In the genomic region with DNA sequence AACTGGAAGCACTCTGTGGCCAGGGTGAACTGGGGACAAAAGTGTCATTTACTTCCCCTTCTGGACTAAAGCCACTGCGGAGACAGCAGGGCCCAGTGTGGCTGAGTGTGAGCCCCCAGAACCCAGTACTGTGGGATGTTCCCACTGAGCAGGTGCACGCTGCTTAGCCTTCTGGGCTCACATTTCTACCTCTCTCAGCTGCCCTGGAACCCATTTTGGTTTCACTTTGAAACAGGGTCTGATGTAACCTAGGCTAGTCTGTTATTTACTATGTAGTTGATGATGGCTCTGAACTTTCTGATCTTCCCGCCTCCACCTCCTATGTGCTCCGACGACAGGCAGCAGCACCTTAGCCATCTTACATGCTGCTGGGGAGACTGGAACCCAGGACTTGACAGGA, we compare ENCODE assay signal across 20 mouse cellular contexts. TPM values are rescaled to one million over a fixed set of nuclear protein-coding genes. Genes with fewer than 3 reads are reported as not detected.
A peak's percentile ranks its signal among the peaks of the same experiment; 100 is the strongest.
DNase-seq lines count a peak whose midpoint lies in the region; ATAC-seq and TF ChIP-seq lines count a peak whose summit lies in the region.
"Had no signal": no experiment of that assay in that cellular context is flagged by ENCODE, and none has a peak within 500 bp of the region (broad histone marks: within the 10 kb centered on the region; RNA-seq: fewer than 3 reads in every experiment).

No protein-coding gene starts in this region.

- H3K36me3 ChIP-seq in heart, embryonic 13.5 days: peaks cover 58% of the 10 kb centered on the region
- H3K36me3 ChIP-seq in G1E (replicated peaks): no peaks in the 10 kb centered on the region
- peaks cover 75% of the 10 kb centered on the region for H3K36me3 ChIP-seq in midbrain, embryonic 10.5 days

- H3K4me3 ChIP-seq in heart, embryonic 13.5 days: no peak overlapping the region
- peak overlapping the region; percentile 40; the same call in 1 of the 2 replicates for H3K4me3 ChIP-seq in G1E (ENCODE audit: low read depth, low read length)
- H3K4me3 ChIP-seq in midbrain, embryonic 10.5 days: no peak overlapping the region
- H3K4me3 ChIP-seq: embryonic facial prominence, embryonic 13.5 days; forebrain, embryonic 13.5 days; hindbrain, embryonic 12.5 days had no signal

- WGBS in heart, embryonic 13.5 days: 90% methylated on average over 5 of the region's 5 CpGs
- 94% methylated on average over 5 of the region's 5 CpGs for WGBS in midbrain, embryonic 10.5 days

- no peak overlapping the region for H3K27ac ChIP-seq in heart, embryonic 13.5 days (replicated peaks)
- H3K27ac ChIP-seq in midbrain, embryonic 10.5 days (replicated peaks): no peak overlapping the region
- H3K27ac ChIP-seq: embryonic facial prominence, embryonic 13.5 days; forebrain, embryonic 13.5 days; hindbrain, embryonic 12.5 days had no signal

- TF ChIP-seq CTCF in G1E (IDR thresholded peaks at IDR 0.05; ENCODE audit: low read depth, low read length): no peak

- no peak for DNase-seq in heart, adult 18-20 months
- peak; percentile 47 for DNase-seq in A20 (ENCODE audit: low read depth, low spot score)
- no peak for DNase-seq in G1E (ENCODE audit: low spot score)
- DNase-seq in midbrain, embryonic 10.5 days (ENCODE audit: low spot score): no peak
- DNase-seq: cerebellum, adult 11 months; cerebellum, adult 8-10 months; cerebellum, postnatal 14 days; gastrocnemius, postnatal 10 days; heart, postnatal 10 days; heart, postnatal 4 days had no signal

- no peaks in the 10 kb centered on the region for H3K27me3 ChIP-seq in heart, embryonic 13.5 days (replicated peaks)
- H3K27me3 ChIP-seq in G1E (ENCODE audit: insufficient read depth, low read length): peaks cover 50% of the 10 kb centered on the region
- no peaks in the 10 kb centered on the region for H3K27me3 ChIP-seq in midbrain, embryonic 10.5 days (ENCODE audit: low read depth, poor library complexity, severe bottlenecking)
- H3K27me3 ChIP-seq: embryonic facial prominence, embryonic 13.5 days; forebrain, embryonic 13.5 days; hindbrain, embryonic 12.5 days had no signal

- ATAC-seq in heart, embryonic 13.5 days (ENCODE audit: extremely low read depth, insufficient number of reproducible peaks, low FRiP score, low TSS enrichment): 0 out of 2 replicates have a peak, but pooled peaks have one; percentile 28
- no peak for ATAC-seq in G1E (ENCODE audit: extremely low read depth, insufficient number of reproducible peaks, low FRiP score, poor library complexity, severe bottlenecking)
- ATAC-seq in megakaryocyte progenitor cell, adult 5-6 weeks (replicated peaks; ENCODE audit: poor library complexity): 0 out of 2 replicates have a peak, but pooled peaks have one; percentile 14
- ATAC-seq: forebrain, embryonic 13.5 days; hindbrain, embryonic 16.5 days; inflammation-experienced regulatory T-cells, adult 6 months had no signal

- no peak overlapping the region for H3K9ac ChIP-seq in heart, embryonic 13.5 days
- H3K9ac ChIP-seq: embryonic facial prominence, embryonic 13.5 days; forebrain, embryonic 13.5 days; hindbrain, embryonic 12.5 days had no signal

- no peaks in the 10 kb centered on the region for H3K4me1 ChIP-seq in heart, embryonic 13.5 days
- H3K4me1 ChIP-seq in G1E (ENCODE audit: insufficient read depth, low read depth, low read length): peaks cover 61% of the 10 kb centered on the region
- no peaks in the 10 kb centered on the region for H3K4me1 ChIP-seq in midbrain, embryonic 10.5 days
- H3K4me1 ChIP-seq: embryonic facial prominence, embryonic 13.5 days; forebrain, embryonic 13.5 days; hindbrain, embryonic 12.5 days had no signal

- H3K9me3 ChIP-seq in heart, embryonic 13.5 days: no peaks in the 10 kb centered on the region
- no peaks in the 10 kb centered on the region for H3K9me3 ChIP-seq in G1E (replicated peaks)
- H3K9me3 ChIP-seq in midbrain, embryonic 10.5 days (replicated peaks): no peaks in the 10 kb centered on the region
- H3K9me3 ChIP-seq: embryonic facial prominence, embryonic 13.5 days; forebrain, embryonic 13.5 days; hindbrain, embryonic 12.5 days had no signal

- H3K4me2 ChIP-seq in heart, embryonic 13.5 days: no peak overlapping the region
- H3K4me2 ChIP-seq: embryonic facial prominence, embryonic 13.5 days; forebrain, embryonic 13.5 days; hindbrain, embryonic 12.5 days had no signal

RNA-seq across cellular contexts. Expression of gene Cpt1c, which starts 11.8 kb away (rescaled TPM):
- polyA plus RNA-seq in heart, embryonic 13.5 days (2015; fragmentation: Nextera tagmentation; extraction: Ambion mirVana): 9.8 and 10.3 TPM in 2 replicates
- total RNA-seq in heart, adult 18-20 months (2021): 1 to 10 TPM; 1.8 to 2.0 TPM
- 0.53 and 2.4 TPM in 2 replicates for total RNA-seq in G1E (2014; fragmentation: Nextera tagmentation)
- 0.11 and 0.23 TPM in 2 replicates for total RNA-seq in G1E (2017)
- 0.28 and 0.33 TPM in 2 replicates for polyA plus RNA-seq in G1E (2012)
- 0.42 and 0.54 TPM in 2 replicates for total RNA-seq in megakaryocyte progenitor cell, adult 5-6 weeks (2015)
- 0.25 and 1.6 TPM in 2 replicates for total RNA-seq in megakaryocyte progenitor cell, adult 5-6 weeks (2017)
- polyA plus RNA-seq in midbrain, embryonic 10.5 days (2016; fragmentation: Nextera tagmentation; extraction: Ambion mirVana): 22.3 and 26.8 TPM in 2 replicates

RNA-seq across cellular contexts. Expression of gene Tsks, which starts 19.8 kb away (rescaled TPM):
- polyA plus RNA-seq in heart, embryonic 13.5 days (2015; fragmentation: Nextera tagmentation; extraction: Ambion mirVana): 0.11 and 0.14 TPM in 2 replicates
- total RNA-seq in heart, adult 18-20 months (2021): not detected
- total RNA-seq in G1E (2014; fragmentation: Nextera tagmentation) (not detected in 2 replicates), G1E (2017) (not detected in 2 replicates)
- polyA plus RNA-seq in G1E (2012): 0.29 and 0.44 TPM in 2 replicates
- not detected in 2 replicates for total RNA-seq in megakaryocyte progenitor cell, adult 5-6 weeks (2015)
- total RNA-seq in megakaryocyte progenitor cell, adult 5-6 weeks (2017): not detected in 2 replicates
- 0.11 and 0.14 TPM in 2 replicates for polyA plus RNA-seq in midbrain, embryonic 10.5 days (2016; fragmentation: Nextera tagmentation; extraction: Ambion mirVana)
- total RNA-seq: adrenal gland, postnatal 10 days; gastrocnemius, postnatal 10 days; heart, postnatal 10 days; heart, postnatal 4 days; MEL had no signal
- polyA plus RNA-seq: forebrain, embryonic 13.5 days; heart, embryonic 14.5 days; hindbrain, embryonic 12.5 days; hindbrain, embryonic 16.5 days; inflammation-experienced regulatory T-cells, adult 6 months had no signal

RNA-seq across cellular contexts. Expression of gene Prmt1, which starts 23.5 kb away (rescaled TPM):
- 438 and 486 TPM in 2 replicates for polyA plus RNA-seq in heart, embryonic 13.5 days (2015; fragmentation: Nextera tagmentation; extraction: Ambion mirVana)
- total RNA-seq in heart, adult 18-20 months (2021): 100 to 1,000 TPM in 1 of 2 experiments, 10 to 100 TPM in 1; 90.3 to 110 TPM
- total RNA-seq in G1E (2014; fragmentation: Nextera tagmentation): 165 and 169 TPM in 2 replicates
- 97.2 and 113 TPM in 2 replicates for total RNA-seq in G1E (2017)
- 89.5 and 105 TPM in 2 replicates for polyA plus RNA-seq in G1E (2012)
- 147 and 153 TPM in 2 replicates for total RNA-seq in megakaryocyte progenitor cell, adult 5-6 weeks (2015)
- total RNA-seq in megakaryocyte progenitor cell, adult 5-6 weeks (2017): 113 and 135 TPM in 2 replicates
- 908 and 945 TPM in 2 replicates for polyA plus RNA-seq in midbrain, embryonic 10.5 days (2016; fragmentation: Nextera tagmentation; extraction: Ambion mirVana)

RNA-seq across cellular contexts. Expression of gene Ap2a1, which starts 33.5 kb away (rescaled TPM):
- polyA plus RNA-seq in heart, embryonic 13.5 days (2015; fragmentation: Nextera tagmentation; extraction: Ambion mirVana): 55.5 and 56.8 TPM in 2 replicates
- 10 to 100 TPM; 59.2 to 67.9 TPM for total RNA-seq in heart, adult 18-20 months (2021)
- total RNA-seq in G1E (2014; fragmentation: Nextera tagmentation) (68.8 and 98.0 TPM in 2 replicates), G1E (2017) (19.8 and 30.8 TPM in 2 replicates)
- polyA plus RNA-seq in G1E (2012): 92.1 and 98.8 TPM in 2 replicates
- total RNA-seq in megakaryocyte progenitor cell, adult 5-6 weeks (2015): 36.1 and 40.4 TPM in 2 replicates
- total RNA-seq in megakaryocyte progenitor cell, adult 5-6 weeks (2017): 25.8 and 39.8 TPM in 2 replicates
- 74.2 and 77.0 TPM in 2 replicates for polyA plus RNA-seq in midbrain, embryonic 10.5 days (2016; fragmentation: Nextera tagmentation; extraction: Ambion mirVana)

RNA-seq across cellular contexts. Expression of gene Irf3, which starts 34.6 kb away (rescaled TPM):
- polyA plus RNA-seq in heart, embryonic 13.5 days (2015; fragmentation: Nextera tagmentation; extraction: Ambion mirVana): 63.6 and 68.1 TPM in 2 replicates
- 10 to 100 TPM; 21.3 to 29.5 TPM for total RNA-seq in heart, adult 18-20 months (2021)
- 129 and 135 TPM in 2 replicates for total RNA-seq in G1E (2014; fragmentation: Nextera tagmentation)
- total RNA-seq in G1E (2017): 107 and 135 TPM in 2 replicates
- 65.6 and 87.1 TPM in 2 replicates for polyA plus RNA-seq in G1E (2012)
- total RNA-seq in megakaryocyte progenitor cell, adult 5-6 weeks (2015): 71.9 and 79.5 TPM in 2 replicates
- total RNA-seq in megakaryocyte progenitor cell, adult 5-6 weeks (2017): 70.4 and 89.4 TPM in 2 replicates
- polyA plus RNA-seq in midbrain, embryonic 10.5 days (2016; fragmentation: Nextera tagmentation; extraction: Ambion mirVana): 69.5 and 71.2 TPM in 2 replicates
